Mouse (Mus musculus) common myeloid progenitor, adult 5-6 weeks (primary cell): Measurements from ENCODE around the gene Antxr2. TPM values are rescaled to one million over a fixed set of nuclear protein-coding genes. Genes with fewer than 3 reads are reported as not detected.

Source experiments
- ATAC-seq: replicated peaks from 2 replicates; pipeline ENCODE4 v1.8.0; 2016; ENCODE audit warnings: low read depth, mild to moderate bottlenecking, moderate TSS enrichment, inconsistent platforms; ENCODE audit not compliant: poor library complexity, severe bottlenecking
- total RNA-seq: library from RNA; stranded (forward); fragments of 200-1000, 187-1606 nt; gene quantifications from 2 replicates; pipeline ENCODE4 v1.2.3, GENCODE M21; 2017

Gene Antxr2
- total RNA-seq: 5.5 and 8.8 TPM in 2 replicates

DNA sequence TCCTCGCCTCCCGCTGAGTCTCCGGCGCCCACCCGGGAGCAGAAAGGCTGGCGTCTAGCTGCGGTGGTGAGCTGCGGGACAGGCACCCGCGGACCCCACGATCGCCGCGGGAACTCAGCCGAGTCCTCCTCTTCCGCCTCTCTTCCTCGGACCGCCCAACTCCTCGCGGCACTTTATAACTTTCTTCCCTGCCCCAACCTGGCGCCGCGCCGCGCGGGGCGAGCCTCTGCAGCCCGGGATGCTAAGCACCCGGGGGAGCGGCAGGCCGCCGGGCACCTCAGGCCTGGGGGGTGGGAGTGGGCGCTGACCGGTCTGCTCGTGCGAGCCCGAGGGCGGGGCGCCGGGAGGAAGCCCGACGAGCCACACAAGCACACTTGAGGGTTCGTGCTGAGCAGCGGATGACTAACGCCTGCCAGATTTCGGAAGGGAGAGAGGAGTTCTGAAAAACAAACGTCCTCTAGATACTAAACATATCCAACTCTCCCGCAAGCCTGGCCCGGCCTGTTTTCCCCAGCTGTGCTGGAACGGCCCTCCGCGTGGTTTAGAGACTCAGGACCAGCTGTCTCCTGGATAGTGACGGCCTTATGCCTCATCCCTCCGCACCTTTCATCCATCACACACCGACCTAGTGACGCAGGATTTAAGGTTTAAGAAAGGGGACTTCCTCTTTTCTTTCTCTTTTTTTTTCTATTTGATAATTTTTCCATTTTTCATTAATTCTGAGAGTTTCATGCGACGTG lies at the start of gene Antxr2:
Antxr2 (minus strand) TSS at position 142 of the 740 bp plus-strand sequence.
- ATAC-seq: peak; percentile 45

DNA sequence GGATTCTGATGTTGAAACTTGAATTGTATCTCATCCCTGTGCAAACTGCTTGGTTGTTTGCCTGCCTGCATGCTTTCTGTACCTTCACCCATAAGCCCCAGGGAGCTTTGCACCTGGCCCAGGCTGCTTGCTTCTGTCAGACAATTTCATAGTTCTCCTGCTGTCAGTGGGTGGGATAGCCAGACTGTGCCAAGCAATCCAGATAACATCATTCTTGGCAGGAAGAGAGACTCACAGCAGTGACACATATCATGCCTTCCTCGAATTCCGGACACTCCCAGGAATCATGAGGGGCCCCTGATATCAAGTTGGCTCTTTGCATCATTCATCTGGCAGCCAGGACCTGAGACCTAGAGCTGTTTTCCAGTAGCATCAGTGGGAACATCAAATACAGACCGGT lies 45.8 kb upstream of the Antxr2 start:
- ATAC-seq: no peak

DNA sequence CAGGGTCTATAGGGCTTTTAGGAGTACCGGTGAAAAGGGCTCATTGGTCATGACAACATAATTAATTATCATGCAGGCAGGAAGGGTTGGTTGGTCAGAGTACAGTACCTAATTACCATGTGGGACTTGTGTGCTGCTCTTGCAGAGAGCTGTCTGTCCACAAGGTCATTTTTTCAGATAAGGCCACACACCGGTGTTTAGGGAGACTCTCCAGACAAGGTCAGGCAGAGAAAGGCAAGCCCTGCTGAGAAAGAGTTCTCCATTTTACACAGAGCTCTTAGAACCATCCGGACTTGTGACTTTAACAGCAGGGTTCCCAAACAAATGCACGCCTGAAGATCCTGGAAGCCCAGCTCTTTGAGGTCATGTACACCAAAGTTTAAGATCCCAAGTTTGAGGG lies 38.3 kb upstream of the Antxr2 start:
- ATAC-seq: no peak

DNA sequence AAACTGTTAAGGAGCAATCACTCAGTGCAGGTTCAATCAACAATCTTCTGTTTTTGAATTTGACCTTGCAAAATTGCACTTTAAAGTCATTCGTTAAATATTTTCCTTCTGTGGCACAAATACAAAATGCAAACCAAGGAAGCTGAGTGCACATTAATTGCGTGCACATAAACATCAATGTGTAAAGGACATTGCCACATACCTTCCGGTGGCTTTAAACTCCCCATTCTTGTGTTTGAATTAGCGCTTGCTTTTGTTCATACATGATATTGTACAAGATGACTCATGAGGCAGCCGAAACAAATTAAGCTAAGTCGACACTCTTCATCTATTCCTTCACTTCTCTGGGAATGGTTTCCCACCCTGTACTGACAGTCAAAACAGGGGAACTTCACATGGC lies 24.4 kb upstream of the Antxr2 start:
- ATAC-seq: no peak

DNA sequence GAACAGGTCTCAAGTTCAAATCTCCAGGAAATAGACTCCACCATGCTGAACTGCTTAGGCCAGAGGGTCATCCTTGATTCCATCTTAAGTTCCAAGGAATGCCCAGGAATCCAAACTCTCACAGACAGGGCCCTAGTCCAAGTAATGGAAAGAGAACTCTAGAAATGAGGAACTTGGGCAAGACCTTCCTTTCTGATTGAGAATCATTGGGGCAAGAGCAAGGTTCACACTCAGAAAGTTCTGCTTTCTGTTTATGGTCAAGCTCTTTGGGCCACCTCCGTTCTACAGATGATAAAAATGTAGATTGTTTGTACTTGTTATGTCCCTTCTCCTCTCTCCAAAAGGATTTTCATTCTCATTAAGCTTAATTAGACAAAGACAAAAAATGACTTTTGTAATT lies 24.0 kb upstream of the Antxr2 start:
- ATAC-seq: peak; percentile 87

DNA sequence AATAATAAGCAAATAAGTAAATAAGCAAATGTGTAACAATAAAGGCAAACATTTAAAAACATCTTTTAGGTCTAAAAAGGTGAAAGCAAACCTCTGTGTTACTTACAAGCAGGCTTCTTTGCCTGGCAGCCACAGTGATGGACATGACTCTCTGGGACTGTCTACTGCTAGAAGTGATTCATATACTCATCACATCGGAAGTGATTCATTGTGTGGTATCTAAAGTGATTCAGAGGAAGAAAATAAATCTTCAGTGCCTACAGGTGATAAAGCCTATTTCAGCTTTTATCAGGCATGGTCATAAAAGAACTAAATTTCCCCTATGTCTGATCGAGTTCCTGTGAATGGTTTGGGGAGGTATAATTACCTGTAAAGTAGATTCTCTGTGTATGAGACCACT lies 4.1 kb upstream of the Antxr2 start:
- ATAC-seq: no peak

DNA sequence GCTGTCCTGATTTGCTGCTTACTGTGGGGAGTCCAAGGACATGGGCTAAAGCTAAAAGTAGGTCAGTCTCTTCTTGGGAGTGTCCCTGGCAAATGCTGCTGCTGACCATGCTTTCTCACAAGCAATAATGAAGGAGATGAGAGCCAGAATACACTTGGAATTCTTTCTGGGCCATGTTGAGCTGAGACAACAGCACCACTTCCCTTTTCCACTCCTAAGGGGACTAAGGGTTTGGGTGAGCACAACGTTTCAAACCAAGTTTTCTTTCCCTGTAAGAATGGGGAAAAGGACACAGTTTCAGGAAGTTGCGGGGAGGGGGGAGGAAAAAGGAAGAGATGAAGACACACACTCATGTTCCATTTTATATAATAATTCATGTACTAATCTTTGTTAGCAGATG lies 3.4 kb upstream of the Antxr2 start:
- 0 out of 2 replicates have a peak, but pooled peaks have one; percentile 9 for ATAC-seq

DNA sequence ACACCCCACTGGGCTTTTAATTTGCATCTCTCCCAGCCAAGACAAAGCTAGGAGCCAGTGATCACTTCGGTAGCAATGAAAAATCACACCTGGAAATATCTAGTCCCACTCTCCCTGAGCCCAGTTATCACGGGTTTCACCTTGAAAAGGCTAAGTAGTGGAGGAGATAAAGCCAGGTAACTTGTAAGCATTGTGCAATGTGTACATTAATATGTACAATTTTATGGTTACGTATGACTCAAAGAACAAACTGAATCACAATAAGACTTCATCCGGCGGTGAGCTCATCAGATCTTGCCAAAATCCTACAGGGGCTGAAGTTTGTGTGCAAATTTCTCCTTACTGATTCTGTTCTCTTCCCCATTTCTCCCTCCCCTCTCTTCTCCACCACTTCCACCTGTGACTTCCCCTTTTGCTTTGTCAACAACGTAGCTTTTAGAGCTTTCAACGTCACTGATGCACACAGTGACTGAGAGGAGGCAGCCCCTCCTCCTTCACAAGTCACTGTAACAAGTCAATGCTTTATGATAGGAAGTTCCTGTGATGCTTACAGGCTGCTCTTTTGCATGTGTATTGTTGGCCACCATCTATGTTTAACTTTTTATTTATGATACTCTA lies 2.1 kb upstream of the Antxr2 start:
- peak; percentile 71 for ATAC-seq

DNA sequence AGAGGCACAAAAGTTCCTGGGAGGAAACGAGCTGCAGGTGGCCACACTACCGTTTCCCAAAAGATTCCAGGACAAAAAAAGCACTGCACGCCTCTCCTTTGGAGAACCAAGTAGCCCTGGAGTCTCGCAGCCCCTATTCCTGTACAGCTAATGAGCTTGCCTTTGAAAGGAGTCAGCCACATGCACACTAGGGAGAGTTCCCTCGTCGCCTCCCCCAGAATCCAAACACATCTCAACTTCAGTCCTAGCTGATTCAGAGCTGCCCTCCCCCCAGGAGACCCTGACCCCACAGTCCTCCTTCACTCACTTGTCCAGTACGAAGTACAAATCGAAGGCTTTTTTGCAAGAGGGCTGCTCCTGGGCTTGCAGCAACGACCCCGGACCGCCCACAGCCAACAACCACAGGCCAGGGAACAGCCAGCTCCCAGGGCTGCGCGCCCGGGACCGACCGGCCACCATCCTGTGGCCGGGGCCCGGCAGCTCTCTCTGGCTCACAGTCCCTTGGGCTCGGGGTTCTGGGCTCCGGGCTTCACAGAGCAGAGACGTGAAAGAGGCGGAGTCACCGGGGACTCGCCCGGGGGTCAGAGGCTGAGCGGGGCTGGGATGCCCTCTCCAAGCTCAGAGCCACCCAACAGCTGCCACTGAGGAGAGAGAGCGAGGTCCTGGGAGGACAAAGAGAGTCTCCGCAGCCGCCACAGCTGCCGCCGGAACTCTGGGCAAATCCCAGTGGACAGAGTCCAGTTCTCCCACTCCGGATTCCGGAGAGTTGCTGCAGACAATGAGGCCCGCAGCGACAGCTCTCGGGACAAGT lies 547 bp downstream of the Antxr2 start:
- peak; percentile 38 for ATAC-seq

DNA sequence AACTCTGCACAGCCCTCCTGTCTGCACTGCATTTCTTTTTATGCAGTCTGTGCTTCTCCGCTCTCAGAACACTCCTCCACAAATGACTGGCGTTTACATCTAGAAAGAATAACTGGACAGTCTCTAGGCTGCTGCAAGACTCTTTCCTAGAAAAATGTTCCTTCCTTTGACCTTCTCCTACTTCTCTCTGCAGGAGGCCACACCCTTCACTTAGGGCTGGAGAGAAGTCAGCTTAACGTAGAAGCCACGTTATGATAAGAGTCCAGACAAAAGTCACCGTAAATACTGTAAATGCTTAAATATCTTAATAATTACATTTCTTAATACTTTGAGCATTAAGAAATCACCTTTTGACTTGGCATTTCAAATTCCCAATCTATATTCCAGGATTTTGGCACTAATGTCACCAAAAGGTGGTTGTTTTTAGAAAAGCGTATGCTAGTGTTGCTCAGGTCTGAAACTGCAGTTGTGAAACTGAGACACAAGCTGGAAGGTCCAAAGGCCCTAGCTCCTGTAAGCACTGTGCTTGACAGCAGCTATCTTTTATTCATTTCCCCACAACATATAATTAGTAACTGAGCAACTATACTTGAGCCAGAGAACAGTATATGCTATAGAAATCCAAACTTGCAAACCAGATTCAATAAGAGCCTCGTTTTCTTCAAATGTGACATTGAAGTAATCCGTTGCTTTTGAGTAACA lies 3.0 kb downstream of the Antxr2 start:
- no peak for ATAC-seq

DNA sequence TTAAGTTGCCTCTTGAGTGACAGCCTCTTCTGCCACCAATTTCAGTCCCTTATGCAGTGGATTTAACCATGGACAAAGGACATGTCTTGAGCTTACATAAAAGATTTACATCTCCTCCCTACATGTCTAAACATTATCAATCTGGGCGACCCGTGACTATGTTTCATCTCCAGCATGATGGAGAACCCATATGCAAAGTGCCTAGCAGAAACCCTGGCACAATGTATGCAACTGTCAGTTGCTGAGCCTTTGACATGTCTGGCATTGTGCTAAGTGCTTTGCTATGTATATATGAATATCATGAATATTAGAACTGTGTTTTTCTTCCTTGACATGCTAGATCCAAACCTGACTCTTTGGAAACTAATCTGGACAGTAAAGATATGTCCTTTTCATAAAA lies 4.9 kb downstream of the Antxr2 start:
- no peak for ATAC-seq

DNA sequence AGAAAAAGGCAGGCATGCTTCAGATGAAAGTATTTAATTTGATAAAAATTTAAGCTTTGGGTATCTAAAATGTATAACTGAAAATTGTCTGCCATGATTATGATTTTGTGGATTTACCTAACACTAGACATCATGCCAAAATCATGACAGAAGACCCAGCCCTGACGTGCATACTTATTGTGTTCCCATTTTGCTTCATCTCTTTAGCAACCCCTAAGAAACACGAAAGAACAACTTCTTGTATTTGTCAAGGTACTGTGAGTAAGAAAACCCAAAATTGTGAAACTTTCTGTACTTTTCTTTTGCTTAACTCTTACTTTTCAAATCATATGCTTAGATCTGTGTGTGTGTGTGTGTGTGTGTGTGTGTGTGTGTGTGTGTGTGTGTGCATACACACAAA lies 6.3 kb downstream of the Antxr2 start:
- no peak for ATAC-seq

DNA sequence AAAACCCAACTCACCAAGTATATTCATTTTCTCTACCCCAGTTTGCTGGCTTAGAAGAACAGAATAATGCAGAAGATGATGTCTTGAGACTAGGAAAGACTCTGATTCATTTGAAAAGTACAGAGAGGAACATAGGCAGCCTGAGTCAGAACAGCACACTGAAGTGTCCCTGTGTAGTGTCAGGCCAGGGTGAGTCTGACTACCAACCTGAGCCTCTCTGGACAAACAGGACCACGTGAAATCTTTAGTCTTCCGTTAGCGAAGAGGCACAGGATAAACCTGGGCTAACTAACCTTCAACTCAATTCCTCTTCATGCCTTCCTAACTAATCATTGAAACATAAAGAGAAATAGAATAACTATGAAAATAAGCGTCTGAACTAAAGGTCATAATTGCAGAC lies 9.3 kb downstream of the Antxr2 start:
- ATAC-seq: no peak

DNA sequence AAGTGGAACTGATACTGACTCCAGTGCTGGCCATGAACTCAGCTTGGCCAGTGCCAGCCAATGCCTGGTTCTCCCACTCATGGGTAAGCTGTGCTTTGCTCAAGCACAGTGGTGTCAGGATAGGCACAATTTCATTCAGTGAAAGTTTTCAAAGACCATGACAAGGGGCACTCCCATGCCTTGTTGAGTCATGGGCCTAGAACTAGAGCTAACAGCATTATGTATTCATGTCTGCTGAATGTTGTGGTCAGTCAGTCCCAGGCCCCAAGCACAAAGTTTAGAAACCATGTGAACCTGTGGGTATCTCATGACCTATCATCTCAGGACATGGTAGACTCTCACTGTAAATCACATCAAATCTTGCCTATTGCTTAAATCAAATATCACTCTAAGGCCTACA lies 10.2 kb downstream of the Antxr2 start:
- ATAC-seq: no peak

DNA sequence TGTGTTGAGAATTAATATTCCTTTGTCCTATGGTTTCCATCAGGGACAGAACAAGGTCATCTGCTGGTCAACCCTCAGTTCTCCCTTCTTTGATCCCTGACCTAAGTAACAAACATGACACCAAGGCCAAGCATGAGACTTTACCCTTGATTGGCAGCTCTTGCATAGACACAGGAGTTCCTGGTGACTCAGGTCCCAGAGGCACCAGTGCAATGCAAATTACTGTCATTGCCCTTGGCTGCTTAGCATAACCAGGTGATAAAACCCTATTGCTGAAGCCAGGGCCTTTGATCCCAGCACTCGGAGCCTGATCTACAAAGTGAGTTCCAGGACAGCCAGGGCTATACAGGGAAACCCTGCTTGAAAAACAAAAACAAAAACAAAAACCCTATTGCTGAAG lies 11.4 kb downstream of the Antxr2 start:
- ATAC-seq: no peak

DNA sequence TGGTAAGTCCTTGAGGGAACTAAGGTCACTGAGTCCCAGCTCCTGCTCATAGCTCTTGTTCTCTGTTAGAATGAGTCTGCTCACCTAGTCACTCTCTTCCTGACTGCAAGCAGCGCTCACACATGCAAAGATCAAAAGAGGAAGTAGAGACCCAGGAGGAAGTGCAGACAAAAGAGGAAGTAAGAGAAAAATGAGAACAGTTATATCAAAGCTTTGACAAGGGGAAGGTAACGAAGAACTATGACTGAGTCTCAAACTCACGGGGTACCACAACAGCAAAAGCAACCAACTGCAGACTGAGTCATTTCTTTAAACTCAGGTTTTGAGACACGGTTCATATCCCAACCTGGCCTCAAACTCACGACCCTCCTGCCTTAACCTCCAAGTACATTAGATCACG lies 12.7 kb downstream of the Antxr2 start:
- peak; percentile 82 for ATAC-seq

DNA sequence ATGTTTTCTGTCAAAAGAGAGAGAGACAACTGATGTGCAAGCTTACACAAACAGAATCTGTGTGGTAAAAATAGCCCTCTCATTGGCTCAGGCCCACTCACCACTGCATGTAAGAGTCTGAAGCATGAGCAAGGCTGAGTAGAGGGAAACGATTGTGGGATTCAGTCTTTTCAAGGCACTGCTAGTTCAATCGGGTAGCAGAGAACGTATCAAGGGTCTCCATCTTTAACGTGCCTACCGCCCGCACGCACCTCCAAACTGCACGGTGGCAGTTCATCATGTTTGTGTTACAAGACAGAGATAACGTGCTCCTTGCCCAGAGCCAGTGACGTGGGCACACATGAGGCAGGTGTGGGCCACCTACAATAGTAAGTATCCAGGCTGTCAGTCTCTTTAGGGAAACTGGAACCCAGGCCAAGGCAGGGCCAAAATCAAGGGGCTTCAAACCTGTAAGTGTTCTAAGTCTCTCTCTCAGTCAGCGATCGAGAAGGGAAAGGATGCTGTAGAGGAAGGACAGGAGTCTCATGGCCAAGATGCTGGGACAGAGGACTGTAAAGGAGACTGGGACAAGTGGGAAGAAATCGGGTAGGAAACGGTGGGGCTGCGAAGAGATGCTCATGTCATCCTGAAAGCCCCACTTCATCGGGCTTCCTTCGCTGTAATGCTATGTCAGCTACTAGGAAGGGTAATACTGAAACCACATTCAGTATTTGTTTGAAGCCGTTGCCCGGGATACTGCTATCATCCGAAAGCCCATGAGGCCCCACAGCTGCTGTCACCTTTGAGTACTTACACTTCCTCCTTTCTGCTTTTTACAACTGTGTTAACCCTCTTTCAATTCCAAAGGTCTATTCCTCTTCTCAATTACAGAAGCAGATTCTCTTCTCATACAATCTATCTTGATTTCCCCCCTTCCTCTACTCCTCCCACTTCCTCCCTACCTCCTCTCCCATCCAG lies 14.3 kb downstream of the Antxr2 start:
- peak; percentile 89 for ATAC-seq

DNA sequence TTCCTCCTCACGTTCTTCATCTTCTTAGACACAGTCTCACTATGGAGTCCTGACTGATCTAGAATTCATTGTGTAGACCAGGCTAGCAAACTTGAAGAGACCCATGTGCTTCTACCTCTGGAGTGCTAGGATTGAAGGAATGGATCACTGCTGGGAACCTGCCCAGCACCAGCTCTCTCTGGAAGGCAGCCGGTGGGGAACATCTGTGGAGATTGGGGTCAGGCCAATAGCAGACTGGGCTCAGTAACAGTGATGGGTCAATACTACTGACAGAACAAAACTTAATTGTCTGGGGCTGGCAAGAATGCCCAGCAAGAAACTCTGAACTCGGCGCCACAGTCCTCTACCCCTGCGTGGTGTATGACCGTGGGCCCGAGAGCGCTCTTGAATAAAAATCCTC lies 25.1 kb downstream of the Antxr2 start:
- ATAC-seq: no peak

DNA sequence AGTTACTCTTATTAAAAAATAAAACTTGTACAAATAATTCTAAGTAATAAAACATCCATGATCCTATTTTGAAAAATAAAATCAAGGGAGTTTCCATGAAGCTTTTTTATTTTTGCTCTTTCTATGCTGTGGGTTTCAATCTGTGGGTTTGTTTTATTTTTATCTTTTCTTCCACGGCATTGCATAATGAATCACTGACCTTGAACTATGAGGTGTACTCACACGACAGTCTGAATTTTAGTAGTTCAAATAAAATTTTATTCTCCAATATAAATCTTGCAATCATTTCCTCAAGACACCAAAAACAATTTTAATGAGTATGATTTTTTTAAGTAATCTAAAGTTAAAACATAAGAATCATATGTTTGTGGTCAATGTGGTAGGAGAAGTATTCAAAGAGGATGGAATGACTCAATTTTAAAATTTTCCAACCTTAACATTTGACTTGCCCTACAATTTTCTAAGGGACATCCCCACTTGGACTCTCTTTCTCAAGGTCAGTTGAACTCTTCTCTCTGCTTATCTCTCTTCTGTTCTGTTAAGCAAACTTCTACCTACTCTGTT lies 31.5 kb downstream of the Antxr2 start:
- no peak for ATAC-seq
